Mouse (Mus musculus) left cerebral cortex, postnatal 25 days (tissue): ENCODE results near the gene Sly. TPM values are rescaled to one million over a fixed set of nuclear protein-coding genes. Genes with fewer than 3 reads are reported as not detected.
"Not testable (repeated sequence)": the region's sequence is repeated elsewhere in the genome, so short reads cannot be mapped to it uniquely, and the experiment has no call there.

Source experiments
- DNase-seq, 2 experiments: peaks; one replicate each; pipeline ENCODE4 v3.0.0; 2022; ENCODE audit warnings: low spot score in 2 of 2, mixed read lengths in 1 of 2
- intact Hi-C: fragments of 180-260 bp; cut with DNase I; formaldehyde crosslinking; loops from one replicate; pipeline ENCODE4 v1.15.1; 2025
- total RNA-seq, 2 experiments: library from RNA; stranded (reverse); gene quantifications; 2 replicates each; pipeline ENCODE4 v1.2.3; 2021

Sly gene
- not detected for total RNA-seq

GRCm38 (mm10) chrY:57186888-57187287 lies at the start of gene Sly:
TSS of gene Sly (plus strand) at chrY:57187188.
- intact Hi-C loops, result not testable (repeated sequence)

More at GRCm38 (mm10) chrY:57186888-57187287, at the start of gene Sly:
- DNase-seq, result not testable (repeated sequence)
